Mouse (Mus musculus) intestine, embryonic 15.5 days (tissue): ENCODE data around the gene Tcf7l1. TPM values are rescaled to one million over a fixed set of nuclear protein-coding genes. Genes with fewer than 3 reads are reported as not detected.
"Not testable (repeated sequence)": the region's sequence is repeated elsewhere in the genome, so short reads cannot be mapped to it uniquely, and the experiment has no call there.

Experiments used
- ATAC-seq: fragments of 200-750 bp; cut with Nextera tagmentation; 2 replicates; pipeline ENCODE4 v1.8.0; 2017; ENCODE audit warnings: moderate TSS enrichment, moderate library complexity
- H3K27ac ChIP-seq: fragments of 300-500 bp; sonication (generic); 2 replicates; pipeline ENCODE4 v1.5.1; 2015; ENCODE audit warnings: mild to moderate bottlenecking, inconsistent platforms
- H3K27me3 ChIP-seq: fragments of 300-500 bp; sonication (generic); replicated peaks from 2 replicates; pipeline ENCODE4 v1.6.1; 2015; ENCODE audit warnings: inconsistent platforms
- H3K36me3 ChIP-seq: fragments of 300-500 bp; sonication (generic); 2 replicates; pipeline ENCODE4 v1.6.1; 2015; ENCODE audit warnings: inconsistent platforms
- H3K4me1 ChIP-seq: fragments of 300-500 bp; sonication (generic); replicated peaks from 2 replicates; pipeline ENCODE4 v1.6.1; 2015; ENCODE audit warnings: inconsistent platforms
- H3K4me2 ChIP-seq: fragments of 300-500 bp; sonication (generic); replicated peaks from 2 replicates; pipeline ENCODE4 v1.6.1; 2015; ENCODE audit warnings: mild to moderate bottlenecking, inconsistent platforms
- H3K4me3 ChIP-seq: fragments of 300-500 bp; sonication (generic); replicated peaks from 2 replicates; pipeline ENCODE4 v1.5.1; 2015; ENCODE audit warnings: inconsistent platforms
- H3K9ac ChIP-seq: fragments of 300-500 bp; sonication (generic); 2 replicates; pipeline ENCODE4 v1.6.1; 2015; ENCODE audit warnings: inconsistent platforms
- H3K9me3 ChIP-seq: fragments of 300-500 bp; sonication (generic); 2 replicates; pipeline ENCODE4 v1.6.1; 2016; ENCODE audit warnings: inconsistent platforms
- WGBS: fragments of 180-500 bp; shearing (Covaris S2); methylation state at CpG from one replicate; pipeline ENCODE4 v1.1.7; 2015; 5-methylcytosine and 5-hydroxymethylcytosine counted together
- polyA plus RNA-seq: library from polyadenylated mRNA; unstranded; fragments of >200 nt; fragmentation: Nextera tagmentation; extraction: Ambion mirVana; gene quantifications from 2 replicates; pipeline ENCODE4 v1.2.1, GENCODE M21; 2015

Tcf7l1 gene
- polyA plus RNA-seq = 15.0 and 16.2 TPM in 2 replicates

DNA sequence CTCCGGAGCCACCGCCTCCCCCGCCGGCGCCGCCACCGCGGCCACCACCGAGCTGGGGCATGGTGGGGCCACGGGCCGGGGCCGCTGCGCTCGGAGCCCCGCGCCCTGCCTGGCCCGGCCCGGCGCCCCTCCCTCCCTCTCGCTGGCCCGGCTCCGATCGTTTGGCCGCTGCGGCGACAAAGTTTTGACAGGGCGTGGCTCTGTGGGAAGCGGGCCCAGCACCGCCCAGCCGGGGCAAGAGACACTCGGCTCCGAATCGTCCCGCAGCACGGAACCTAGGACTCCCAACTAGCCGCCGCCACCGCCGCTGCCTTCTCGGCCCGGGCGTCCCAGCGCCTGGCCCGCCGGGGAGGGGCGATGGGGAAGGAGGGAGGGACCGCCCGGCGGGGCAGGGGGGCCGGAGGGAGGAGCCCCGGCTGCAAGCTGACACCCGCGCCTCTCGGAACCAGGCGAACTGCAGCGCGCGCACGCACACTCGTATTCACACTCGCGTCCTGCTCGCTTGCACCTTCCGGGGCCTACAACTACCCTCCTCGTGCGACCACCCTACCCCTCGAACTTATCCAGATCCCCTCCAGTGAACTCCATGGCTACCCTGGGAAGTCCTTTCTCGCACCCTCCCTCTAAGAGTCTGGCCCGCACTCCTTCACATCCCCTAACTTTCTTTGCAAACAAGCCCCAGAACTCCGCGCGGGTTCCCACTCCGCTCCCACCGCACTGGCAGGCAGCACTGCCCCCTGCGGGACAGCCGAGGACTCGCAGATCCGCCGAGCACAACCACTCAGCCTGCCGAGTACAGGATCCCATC is at the start of gene Tcf7l1:
Gene Tcf7l1 (minus strand): TSS at position 363 of the 808 bp plus-strand sequence.
- Histone ChIP-seq H3K4me3 (peak within 1 kb of the TSS; percentile 86), H3K9me3 (no peaks in the 10 kb centered on the region), H3K36me3 (no peaks in the 10 kb centered on the region), H3K4me2 (peak within 1 kb of the TSS; percentile 86), H3K4me1 (peaks cover 11% of the 10 kb centered on the region), H3K27ac (peak within 1 kb of the TSS; percentile 91), H3K9ac (peak within 1 kb of the TSS; percentile 84), H3K27me3 (no peaks in the 10 kb centered on the region)
- under 1% methylated on average over 76 of the region's 80 CpGs for WGBS
- ATAC-seq = peak; percentile 96

DNA sequence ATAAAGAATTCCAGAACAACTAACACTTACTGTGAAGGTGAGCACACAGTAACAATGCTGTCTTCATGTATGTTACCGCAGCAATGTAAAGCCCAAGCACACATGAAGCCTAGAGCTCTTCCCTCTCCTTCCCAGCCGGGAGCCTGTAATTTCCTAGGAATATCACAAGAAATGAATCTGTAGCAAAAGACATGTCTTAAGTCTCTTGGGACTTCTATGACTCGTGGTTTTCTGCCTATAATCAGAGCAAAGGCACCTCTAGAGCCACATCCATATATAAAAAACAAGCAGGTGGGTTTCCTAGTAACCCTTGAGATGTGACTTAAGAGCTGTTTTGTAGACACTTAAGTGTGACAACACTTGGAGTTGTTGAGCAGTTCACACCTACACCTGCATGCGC is 48.7 kb upstream of the Tcf7l1 start:
- 87% methylated on average over 4 of the region's 4 CpGs for WGBS
- Histone ChIP-seq H3K27me3 (no peaks in the 10 kb centered on the region), H3K4me1 (no peaks in the 10 kb centered on the region), H3K27ac (no peak overlapping the region), H3K9ac (no peak overlapping the region), H3K4me2 (no peak overlapping the region), H3K4me3 (no peak overlapping the region), H3K36me3 (peaks cover 7% of the 10 kb centered on the region; the same call in 1 of the 2 replicates), H3K9me3 (no peaks in the 10 kb centered on the region)
- no peak for ATAC-seq

DNA sequence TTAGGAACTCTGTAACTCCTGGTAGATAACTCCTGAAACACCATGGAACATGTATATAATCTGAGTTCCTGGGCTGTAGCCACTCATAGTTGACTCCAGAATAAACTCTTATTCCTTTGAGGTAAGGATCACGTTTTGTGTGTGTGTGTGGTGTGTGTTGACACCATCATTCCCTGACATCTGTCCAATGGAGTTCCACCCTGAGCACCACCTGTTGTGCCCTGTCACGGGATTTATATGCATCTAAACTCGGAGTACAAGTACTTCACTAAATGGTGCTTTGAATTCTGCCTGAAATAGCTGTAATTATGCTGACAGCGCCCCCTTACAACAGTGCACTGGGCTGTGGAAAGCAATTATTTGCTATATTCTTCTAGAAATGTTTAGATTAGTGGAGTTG is 45.5 kb upstream of the Tcf7l1 start:
- ATAC-seq = no peak
- Histone ChIP-seq H3K27ac (no peak overlapping the region), H3K36me3 (no peaks in the 10 kb centered on the region), H3K27me3 (no peaks in the 10 kb centered on the region), H3K4me1 (no peaks in the 10 kb centered on the region), H3K4me2 (no peak overlapping the region), H3K9me3 (no peaks in the 10 kb centered on the region), H3K4me3 (no peak overlapping the region), H3K9ac (no peak overlapping the region)
- WGBS = 69% methylated on average over 4 of the region's 4 CpGs

DNA sequence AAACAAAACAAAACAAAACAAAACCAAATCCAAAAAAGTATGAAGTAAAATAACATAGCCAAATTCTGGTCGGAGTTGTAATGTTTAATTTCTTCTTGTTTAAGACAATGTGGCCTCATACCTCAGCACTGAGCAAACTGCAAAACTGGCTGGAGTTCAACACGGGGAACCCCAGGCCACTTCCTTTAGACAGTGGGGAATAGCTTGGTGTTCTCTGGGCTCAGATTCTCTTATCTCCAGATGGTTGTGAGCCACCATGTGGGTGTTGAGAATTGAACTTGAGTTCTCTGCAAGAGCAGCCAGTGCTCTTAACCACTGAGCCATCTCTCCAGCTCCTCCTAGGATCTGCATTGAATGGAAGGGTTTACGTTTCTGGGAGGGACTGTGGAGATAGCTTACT is 42.8 kb upstream of the Tcf7l1 start:
- 56% methylated on average over 3 of the region's 3 CpGs for WGBS
- Histone ChIP-seq H3K4me2 (no peak overlapping the region), H3K4me3 (no peak overlapping the region), H3K9ac (no peak overlapping the region), H3K27ac (no peak overlapping the region), H3K4me1 (no peaks in the 10 kb centered on the region), H3K9me3 (no peaks in the 10 kb centered on the region), H3K36me3 (no peaks in the 10 kb centered on the region), H3K27me3 (no peaks in the 10 kb centered on the region)
- no peak for ATAC-seq

DNA sequence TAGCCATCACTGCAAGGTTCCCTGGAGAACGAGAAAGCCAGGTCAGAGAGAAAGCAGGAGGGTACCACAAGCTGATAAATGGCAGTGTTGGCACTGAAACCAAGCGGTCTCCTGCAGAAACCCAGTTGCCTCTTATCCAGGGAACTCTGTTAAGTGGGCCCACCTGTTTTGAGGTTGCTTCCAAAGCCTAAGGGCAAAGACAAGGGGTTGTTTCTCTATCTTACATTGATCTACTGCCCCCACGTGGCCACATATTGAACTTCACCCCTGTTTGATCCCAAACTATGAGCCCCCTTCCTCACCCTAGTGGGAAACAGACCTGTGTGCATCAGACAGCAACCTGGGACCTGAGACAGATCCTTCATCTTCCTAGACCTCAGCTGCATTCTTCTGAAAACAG is 42.2 kb upstream of the Tcf7l1 start:
- WGBS = 30% methylated on average over 3 of the region's 3 CpGs
- Histone ChIP-seq H3K4me3 (no peak overlapping the region), H3K4me1 (no peaks in the 10 kb centered on the region), H3K27me3 (no peaks in the 10 kb centered on the region), H3K36me3 (no peaks in the 10 kb centered on the region), H3K9ac (no peak overlapping the region), H3K27ac (no peak overlapping the region), H3K4me2 (no peak overlapping the region), H3K9me3 (no peaks in the 10 kb centered on the region)
- ATAC-seq = 0 out of 2 replicates have a peak, but pooled peaks have one; percentile 24

DNA sequence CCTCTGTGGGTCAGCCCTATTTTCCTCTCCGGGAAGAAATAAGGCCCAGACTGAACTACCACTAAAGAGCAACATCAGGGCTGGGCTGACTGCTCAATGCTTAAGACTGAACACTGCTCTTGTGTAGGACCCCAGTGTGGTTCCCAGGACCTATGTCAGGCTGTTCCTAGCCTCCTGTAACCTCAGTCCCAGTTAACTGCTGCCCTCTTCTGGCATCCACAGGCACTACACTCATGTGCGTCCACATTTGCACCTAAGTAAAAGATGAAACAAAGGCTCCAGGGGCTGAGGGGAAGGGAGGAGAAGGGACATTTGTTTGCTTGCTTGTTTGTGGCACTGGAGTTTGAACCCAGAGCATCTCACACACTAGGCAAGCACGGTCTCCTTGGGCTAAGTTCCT is 39.8 kb upstream of the Tcf7l1 start:
- 82% methylated on average over 3 of the region's 3 CpGs for WGBS
- Histone ChIP-seq H3K4me1 (peaks cover 8% of the 10 kb centered on the region), H3K4me3 (no peak overlapping the region), H3K4me2 (no peak overlapping the region), H3K27ac (no peak overlapping the region), H3K9ac (no peak overlapping the region), H3K9me3 (no peaks in the 10 kb centered on the region), H3K27me3 (0 out of 2 replicates have a peak, but pooled peaks cover 2% of the 10 kb centered on the region), H3K36me3 (no peaks in the 10 kb centered on the region)
- ATAC-seq = 0 out of 2 replicates have a peak, but pooled peaks have one; percentile 32

DNA sequence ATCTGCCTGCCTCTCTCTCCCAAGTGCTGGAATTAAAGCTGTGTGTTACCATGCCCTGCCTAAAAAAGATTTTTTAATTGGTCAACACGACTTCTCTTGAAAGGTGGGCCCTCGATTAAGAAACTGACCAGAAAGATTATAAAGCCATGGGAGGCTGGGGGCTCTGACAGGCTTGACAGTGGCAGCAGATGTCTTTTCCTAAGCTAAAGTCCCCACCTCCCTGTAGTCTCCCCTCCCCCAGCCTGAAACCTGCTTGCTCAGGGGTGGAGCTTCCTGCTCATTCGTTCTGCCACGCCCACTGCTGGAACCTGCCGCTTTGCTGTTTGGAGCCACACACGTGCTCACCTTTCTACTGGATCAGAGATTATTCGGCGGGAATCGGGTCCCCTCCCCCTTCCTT is 39.0 kb upstream of the Tcf7l1 start:
- not testable (repeated sequence) for H3K27ac ChIP-seq, H3K4me3 ChIP-seq, H3K27me3 ChIP-seq, H3K9me3 ChIP-seq, H3K4me2 ChIP-seq, H3K4me1 ChIP-seq, H3K36me3 ChIP-seq, H3K9ac ChIP-seq
- WGBS = 7% methylated on average over 9 of the region's 9 CpGs
- ATAC-seq = peak; percentile 53; the same call in 1 of the 2 replicates

DNA sequence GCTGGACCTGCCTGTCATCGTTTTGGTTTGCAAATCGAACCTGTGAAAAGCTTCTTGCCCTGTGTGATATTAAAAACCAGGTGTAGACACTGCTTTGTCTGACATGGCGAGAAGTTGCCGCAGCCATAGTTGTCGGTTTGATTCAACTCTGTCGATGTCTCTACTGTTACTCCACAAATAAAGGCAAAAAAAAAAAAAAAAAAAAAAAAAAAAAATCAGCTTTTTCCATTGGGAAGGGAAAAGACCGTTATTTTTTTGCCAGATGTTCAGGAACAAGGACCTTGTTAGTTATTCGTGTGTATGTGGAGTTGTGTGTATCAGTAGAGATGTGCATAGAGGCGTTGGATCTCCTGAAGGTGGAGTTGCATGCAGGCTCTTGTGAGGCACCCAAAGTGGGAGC is 36.7 kb upstream of the Tcf7l1 start:
- Histone ChIP-seq H3K27ac (no peak overlapping the region), H3K9ac (no peak overlapping the region), H3K4me3 (no peak overlapping the region), H3K27me3 (0 out of 2 replicates have a peak, but pooled peaks cover 2% of the 10 kb centered on the region), H3K4me1 (peaks cover 8% of the 10 kb centered on the region), H3K36me3 (no peaks in the 10 kb centered on the region), H3K4me2 (peak overlapping the region; percentile 53; the same call in 1 of the 2 replicates), H3K9me3 (no peaks in the 10 kb centered on the region)
- no peak for ATAC-seq
- 55% methylated on average over 9 of the region's 9 CpGs for WGBS

DNA sequence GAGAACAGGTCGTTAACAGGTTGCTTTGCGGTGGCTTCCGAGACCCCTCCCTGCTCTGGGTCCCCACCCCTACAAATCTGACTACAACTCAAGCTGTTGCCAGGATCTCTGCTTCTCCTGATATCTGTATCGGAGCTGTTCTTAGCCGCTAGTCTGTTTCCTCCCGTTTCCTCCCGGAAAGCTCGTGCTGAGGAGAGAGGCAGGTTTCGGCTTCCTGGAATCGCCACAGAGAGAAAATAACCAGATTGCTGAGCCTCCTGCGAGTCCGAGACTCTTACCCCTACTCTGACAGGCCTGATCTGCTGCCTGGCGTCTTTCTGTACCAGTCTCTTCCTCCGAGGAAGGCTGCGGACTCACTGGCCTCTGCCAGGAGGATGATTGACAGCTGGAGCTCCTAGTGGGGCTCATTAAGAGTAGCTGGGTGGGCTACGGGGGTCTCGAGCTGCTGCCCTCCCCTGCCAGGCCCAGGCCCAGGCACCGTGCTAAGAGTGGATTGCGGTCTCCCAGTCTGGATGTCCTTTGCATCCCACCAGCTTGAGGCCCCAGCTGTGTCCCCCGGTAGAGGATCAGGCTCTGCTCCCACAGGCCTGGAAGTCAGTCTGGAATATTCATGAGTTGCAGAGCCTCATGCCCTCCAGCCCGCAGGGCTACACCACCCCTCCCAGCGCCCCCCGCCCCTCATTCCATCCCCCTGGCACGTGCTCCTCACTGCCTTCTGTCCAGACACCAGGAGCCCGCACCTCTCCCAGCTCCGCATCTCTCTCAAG is 36.1 kb upstream of the Tcf7l1 start:
- Histone ChIP-seq H3K9me3 (no peaks in the 10 kb centered on the region), H3K9ac (peak overlapping the region; percentile 37), H3K27me3 (0 out of 2 replicates have a peak, but pooled peaks cover 2% of the 10 kb centered on the region), H3K4me1 (peaks cover 8% of the 10 kb centered on the region), H3K4me2 (peak overlapping the region; percentile 53), H3K36me3 (no peaks in the 10 kb centered on the region), H3K4me3 (peak overlapping the region; percentile 15), H3K27ac (no peak overlapping the region)
- 14% methylated on average over 26 of the region's 26 CpGs for WGBS
- ATAC-seq = no peak

DNA sequence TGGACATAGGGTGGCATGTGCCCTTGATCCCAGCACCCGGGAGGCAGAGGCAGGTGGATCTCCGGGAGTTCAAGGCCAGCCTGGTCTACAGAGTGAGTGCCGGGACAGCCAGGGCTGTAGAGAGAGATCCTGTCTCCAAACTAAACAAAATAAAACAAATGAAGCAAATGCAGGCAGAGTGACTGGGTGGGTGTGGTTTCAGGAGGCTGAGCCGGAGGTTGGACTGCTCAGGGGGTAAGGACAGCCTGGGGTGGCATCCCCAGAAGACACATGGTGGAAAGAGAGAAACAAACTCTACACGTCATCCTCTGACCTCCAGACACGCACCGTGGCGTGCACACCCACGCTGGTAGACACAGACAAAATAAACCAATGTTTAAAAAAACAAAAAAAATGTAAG is 24.4 kb upstream of the Tcf7l1 start:
- Histone ChIP-seq H3K4me3 (no peak overlapping the region), H3K4me1 (no peaks in the 10 kb centered on the region), H3K9ac (no peak overlapping the region), H3K36me3 (no peaks in the 10 kb centered on the region), H3K27ac (no peak overlapping the region), H3K4me2 (no peak overlapping the region), H3K27me3 (no peaks in the 10 kb centered on the region), H3K9me3 (no peaks in the 10 kb centered on the region)
- WGBS = 60% methylated on average over 9 of the region's 9 CpGs
- no peak for ATAC-seq

DNA sequence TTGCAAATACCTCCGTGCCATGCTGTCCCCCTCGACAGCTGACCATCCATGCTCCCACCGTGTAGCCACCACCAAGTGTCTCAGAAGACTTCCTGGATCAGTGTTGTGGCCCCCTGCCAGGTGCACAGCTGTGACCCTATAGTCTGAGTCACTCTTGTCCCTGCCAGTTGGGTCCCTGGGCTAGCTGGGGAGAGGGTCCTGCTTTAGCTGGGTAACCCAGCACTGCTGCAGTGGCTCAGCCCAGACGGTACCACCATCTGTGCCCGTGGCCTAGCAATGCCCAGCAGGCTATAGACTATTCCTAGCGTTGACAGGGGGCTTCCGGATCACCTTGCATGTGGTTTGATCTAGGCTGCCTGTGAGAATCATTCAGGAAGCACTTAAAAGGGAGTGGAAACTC is 21.2 kb upstream of the Tcf7l1 start:
- ATAC-seq = no peak

DNA sequence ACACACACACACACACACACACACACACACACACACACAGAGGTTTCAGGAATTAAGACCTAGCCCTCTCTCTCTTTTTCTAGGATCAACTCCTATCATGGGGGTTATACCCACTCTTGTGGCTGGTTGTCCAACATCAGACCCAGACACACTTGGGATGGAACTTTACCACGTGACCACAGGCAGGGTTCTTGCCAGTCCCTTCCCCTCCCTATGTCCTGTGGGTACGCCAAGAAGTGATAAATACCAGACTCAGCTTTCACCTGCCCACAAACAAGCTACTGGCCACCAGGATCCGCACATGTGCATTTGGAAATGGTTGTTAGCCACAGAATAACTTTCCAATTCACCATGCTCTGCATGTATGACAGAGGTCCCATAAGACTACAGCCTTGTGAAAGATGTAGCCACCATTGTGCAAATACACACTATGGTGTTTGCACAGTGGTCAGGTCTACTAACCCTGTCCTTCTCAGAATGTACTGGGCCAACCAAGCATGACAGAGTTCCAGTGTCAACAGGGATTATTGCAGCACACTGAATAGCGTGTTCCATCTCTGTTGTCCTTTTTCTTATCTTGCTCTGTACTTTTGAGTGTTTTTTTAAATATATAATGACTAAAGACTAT is 20.6 kb upstream of the Tcf7l1 start:
- H3K4me1 ChIP-seq = no peaks in the 10 kb centered on the region
- 56% methylated on average over 4 of the region's 4 CpGs for WGBS
- no peaks in the 10 kb centered on the region for H3K36me3 ChIP-seq
- H3K9ac ChIP-seq = no peak overlapping the region
- ATAC-seq = no peak
- H3K27ac ChIP-seq = no peak overlapping the region
- no peaks in the 10 kb centered on the region for H3K9me3 ChIP-seq
- no peak overlapping the region for H3K4me3 ChIP-seq
- no peaks in the 10 kb centered on the region for H3K27me3 ChIP-seq
- H3K4me2 ChIP-seq = no peak overlapping the region

More for the DNA sequence above, 21.2 kb upstream of the Tcf7l1 start:
- Histone ChIP-seq H3K4me1 (no peaks in the 10 kb centered on the region), H3K4me2 (no peak overlapping the region), H3K27me3 (no peaks in the 10 kb centered on the region), H3K9ac (no peak overlapping the region), H3K36me3 (no peaks in the 10 kb centered on the region), H3K27ac (no peak overlapping the region), H3K9me3 (no peaks in the 10 kb centered on the region), H3K4me3 (no peak overlapping the region)
- 73% methylated on average over 7 of the region's 7 CpGs for WGBS
